Mouse (Mus musculus) midbrain, embryonic 16.5 days (tissue): ENCODE results near the gene Ireb2. TPM values are rescaled to one million over a fixed set of nuclear protein-coding genes. Genes with fewer than 3 reads are reported as not detected.

ENCODE experiments used
- ATAC-seq: fragments of 200-750 bp; cut with Nextera tagmentation; 2 replicates; pipeline ENCODE4 v1.8.0; 2017; ENCODE audit warnings: moderate TSS enrichment
- H3K27ac ChIP-seq: fragments of 300-500 bp; sonication (generic); 2 replicates; pipeline ENCODE4 v1.5.1; 2014; ENCODE audit warnings: mild to moderate bottlenecking, low read length, mixed read lengths
- H3K27me3 ChIP-seq: fragments of 300-500 bp; sonication (generic); 2 replicates; pipeline ENCODE4 v1.6.1; 2014; ENCODE audit warnings: low read depth, low read length, mixed read lengths; ENCODE audit not compliant: control insufficient read depth, insufficient read depth
- H3K36me3 ChIP-seq: fragments of 300-500 bp; sonication (generic); 2 replicates; pipeline ENCODE4 v1.6.1; 2014; ENCODE audit warnings: mild to moderate bottlenecking, low read length, moderate library complexity, mixed read lengths; ENCODE audit not compliant: control insufficient read depth, insufficient read depth
- H3K4me1 ChIP-seq: fragments of 300-500 bp; sonication (generic); 2 replicates; pipeline ENCODE4 v1.6.1; 2014; ENCODE audit warnings: mild to moderate bottlenecking, low read length, mixed read lengths; ENCODE audit not compliant: control insufficient read depth, insufficient read depth
- H3K4me2 ChIP-seq: fragments of 300-500 bp; sonication (generic); 2 replicates; pipeline ENCODE4 v1.6.1; 2014; ENCODE audit warnings: mild to moderate bottlenecking, low read length, mixed read lengths
- H3K4me3 ChIP-seq: fragments of 300-500 bp; sonication (generic); 2 replicates; pipeline ENCODE4 v1.5.1; 2014; ENCODE audit warnings: low read depth, mild to moderate bottlenecking, low read length, moderate library complexity, mixed read lengths
- H3K9ac ChIP-seq: fragments of 300-500 bp; sonication (generic); 2 replicates; pipeline ENCODE4 v1.6.1; 2014; ENCODE audit warnings: low read depth, low read length, mixed read lengths
- H3K9me3 ChIP-seq: fragments of 300-500 bp; sonication (generic); replicated peaks from 2 replicates; pipeline ENCODE4 v1.6.1; 2014; ENCODE audit warnings: mild to moderate bottlenecking, low read length, mixed read lengths; ENCODE audit not compliant: control insufficient read depth, poor library complexity, severe bottlenecking
- WGBS: fragments of 180-500 bp; shearing (Covaris S2); extraction: QIAGEN DNeasy Blood & Tissue Kit; methylation state at CpG from one replicate; pipeline ENCODE4 v1.1.7; 2014; 5-methylcytosine and 5-hydroxymethylcytosine counted together
- polyA plus RNA-seq: library from polyadenylated mRNA; unstranded; fragments of >200 nt; fragmentation: Nextera tagmentation; extraction: Ambion mirVana; gene quantifications from 2 replicates; pipeline ENCODE4 v1.2.1, GENCODE M21; 2015

Ireb2 gene
- polyA plus RNA-seq, 1 experiment from 2014 or later = 38.9 TPM

DNA sequence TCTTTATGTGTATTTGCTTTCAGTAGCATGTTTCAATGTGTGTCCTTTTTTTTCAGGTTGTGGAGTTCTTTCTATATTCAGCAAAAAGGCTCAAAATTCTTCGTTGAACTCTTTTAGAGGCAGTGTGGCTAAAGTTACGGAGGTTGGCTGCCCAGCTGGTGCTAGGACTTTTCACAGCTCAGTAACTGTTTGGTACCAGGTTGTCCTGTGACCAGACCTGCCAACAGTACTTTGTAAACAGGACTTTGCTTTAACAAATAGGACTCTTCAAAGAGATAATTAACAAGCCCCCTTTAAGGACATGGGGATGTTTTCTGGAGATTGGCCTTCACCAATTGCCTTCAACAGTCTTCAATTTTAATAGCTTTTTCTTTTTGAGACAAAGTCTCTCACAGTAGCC lies 54.6 kb downstream of the Ireb2 start:
- Histone ChIP-seq H3K36me3 (no peaks in the 10 kb centered on the region; the same call in 1 of the 2 replicates), H3K27ac (no peak overlapping the region), H3K9me3 (peaks cover 3% of the 10 kb centered on the region; the same call in 1 of the 2 replicates), H3K4me2 (no peak overlapping the region), H3K4me1 (peaks cover 8% of the 10 kb centered on the region), H3K9ac (no peak overlapping the region), H3K4me3 (no peak overlapping the region), H3K27me3 (no peaks in the 10 kb centered on the region)
- ATAC-seq = no peak
- WGBS = 68% methylated on average over 2 of the region's 2 CpGs

DNA sequence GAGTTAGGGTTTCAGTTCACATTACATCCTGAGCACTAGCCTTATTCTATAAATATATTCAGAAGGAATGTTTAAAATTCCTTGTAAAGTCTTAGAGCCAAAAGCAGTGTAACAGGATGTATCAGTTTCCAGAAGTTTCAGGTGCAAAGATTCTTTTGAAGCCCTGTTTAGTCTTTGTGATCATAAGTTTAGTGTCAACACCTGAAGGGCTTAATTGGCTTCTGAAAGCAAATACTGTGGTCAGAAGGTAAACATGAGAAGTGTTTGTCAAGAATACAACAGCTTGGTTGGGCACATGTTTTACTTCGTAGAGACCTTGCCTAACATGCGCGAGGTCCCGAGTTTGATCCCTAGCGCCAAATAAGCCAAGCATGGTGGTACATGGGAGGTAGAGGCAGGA lies 55.2 kb downstream of the Ireb2 start:
- Histone ChIP-seq H3K9me3 (peaks cover 3% of the 10 kb centered on the region; the same call in 1 of the 2 replicates), H3K4me1 (peaks cover 8% of the 10 kb centered on the region), H3K4me2 (no peak overlapping the region), H3K9ac (no peak overlapping the region), H3K4me3 (no peak overlapping the region), H3K27me3 (no peaks in the 10 kb centered on the region), H3K36me3 (no peaks in the 10 kb centered on the region; the same call in 1 of the 2 replicates), H3K27ac (no peak overlapping the region)
- ATAC-seq = no peak
- 94% methylated on average over 5 of the region's 5 CpGs for WGBS

DNA sequence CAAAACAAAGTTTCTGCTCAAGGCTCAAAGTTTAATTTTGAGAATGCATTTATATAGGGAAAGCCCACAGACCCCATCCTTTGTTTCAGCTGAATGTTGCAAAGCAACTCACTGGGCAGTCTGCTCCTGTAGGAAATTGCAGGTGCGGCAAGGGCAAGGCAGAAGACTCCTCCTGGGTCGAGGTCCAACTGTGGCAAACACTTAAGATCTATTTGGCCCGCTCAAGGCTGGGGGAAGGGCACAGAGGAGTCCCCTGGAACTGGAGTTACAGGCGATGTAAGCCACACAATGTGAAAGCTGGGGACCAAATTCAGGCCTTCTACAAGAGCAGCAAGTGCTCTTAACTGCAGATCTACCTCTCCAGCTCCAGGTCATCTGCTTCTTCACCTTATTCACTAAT lies 56.4 kb downstream of the Ireb2 start:
- H3K9ac ChIP-seq = no peak overlapping the region
- no peaks in the 10 kb centered on the region; the same call in 1 of the 2 replicates for H3K36me3 ChIP-seq
- peaks cover 8% of the 10 kb centered on the region for H3K4me1 ChIP-seq
- H3K4me2 ChIP-seq = no peak overlapping the region
- WGBS = 53% methylated on average over 4 of the region's 4 CpGs
- H3K4me3 ChIP-seq = no peak overlapping the region
- no peaks in the 10 kb centered on the region for H3K27me3 ChIP-seq
- no peak for ATAC-seq
- no peak overlapping the region for H3K27ac ChIP-seq
- H3K9me3 ChIP-seq = peaks cover 3% of the 10 kb centered on the region; the same call in 1 of the 2 replicates

DNA sequence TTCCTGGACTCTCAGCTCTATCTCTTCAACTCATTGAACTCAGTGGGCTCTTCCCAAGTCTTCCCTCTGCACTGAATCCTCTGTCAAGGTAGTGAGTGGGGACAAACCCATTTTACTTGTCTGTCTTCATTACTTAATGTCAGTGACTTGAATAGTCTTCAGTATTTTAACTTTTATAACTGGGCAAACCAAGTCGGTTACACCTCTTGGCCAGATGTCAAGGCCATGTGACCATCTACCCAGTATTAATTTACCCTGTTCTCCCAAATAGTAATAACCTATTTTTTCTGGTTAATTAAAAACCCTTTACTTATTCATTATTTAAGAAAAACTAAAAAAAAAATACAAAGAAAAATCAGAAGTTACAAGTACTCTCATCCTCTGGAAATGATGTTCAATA lies 67.2 kb downstream of the Ireb2 start:
- Histone ChIP-seq H3K27ac (no peak overlapping the region), H3K36me3 (no peaks in the 10 kb centered on the region), H3K27me3 (no peaks in the 10 kb centered on the region), H3K4me2 (no peak overlapping the region), H3K4me3 (no peak overlapping the region), H3K9ac (no peak overlapping the region), H3K9me3 (no peaks in the 10 kb centered on the region), H3K4me1 (no peaks in the 10 kb centered on the region)
- no peak for ATAC-seq
- 93% methylated on average over 1 of the region's 1 CpGs for WGBS

DNA sequence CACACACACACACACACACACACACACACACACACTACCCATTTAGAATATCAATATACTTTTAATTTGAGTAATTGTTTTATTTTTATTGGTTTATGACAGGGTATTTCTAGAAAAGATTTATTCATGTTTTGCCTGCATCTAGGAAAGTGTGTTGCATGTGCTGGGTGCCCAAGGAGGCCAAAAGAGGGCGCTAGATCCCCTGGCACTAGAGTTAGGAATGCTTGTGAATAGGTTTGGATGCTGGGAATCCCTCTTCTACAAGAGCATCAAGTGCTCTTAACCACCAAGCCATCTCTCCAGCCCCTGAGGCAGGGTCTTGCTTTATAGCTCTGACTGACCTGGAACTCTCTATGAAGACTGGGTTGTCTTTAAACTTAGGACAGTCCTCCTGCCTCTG lies 68.2 kb downstream of the Ireb2 start:
- Histone ChIP-seq H3K9ac (no peak overlapping the region), H3K4me1 (no peaks in the 10 kb centered on the region), H3K27me3 (no peaks in the 10 kb centered on the region), H3K36me3 (no peaks in the 10 kb centered on the region), H3K4me2 (no peak overlapping the region), H3K4me3 (no peak overlapping the region), H3K9me3 (no peaks in the 10 kb centered on the region), H3K27ac (no peak overlapping the region)
- no peak for ATAC-seq
- WGBS = 5% methylated on average over 1 of the region's 1 CpGs

DNA sequence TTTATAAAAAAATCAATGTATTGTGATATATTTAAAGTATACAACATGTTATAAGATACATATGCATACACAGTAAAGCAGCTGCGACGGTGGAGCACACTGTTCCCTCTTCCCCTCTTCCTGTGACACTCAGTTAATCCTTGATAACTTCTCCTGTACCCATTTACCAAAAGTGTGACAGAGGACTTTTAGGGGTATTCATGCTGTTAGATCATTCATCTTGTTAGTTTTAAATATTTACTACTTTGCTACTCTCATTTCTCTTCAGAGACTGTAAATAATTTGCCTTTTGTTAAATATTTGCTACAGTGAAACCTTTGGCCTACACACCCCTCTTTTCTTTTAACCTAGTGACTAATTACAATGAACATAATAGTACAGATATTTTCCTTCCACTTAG lies 68.8 kb downstream of the Ireb2 start:
- WGBS = 66% methylated on average over 2 of the region's 2 CpGs
- no peak overlapping the region for H3K9ac ChIP-seq

DNA sequence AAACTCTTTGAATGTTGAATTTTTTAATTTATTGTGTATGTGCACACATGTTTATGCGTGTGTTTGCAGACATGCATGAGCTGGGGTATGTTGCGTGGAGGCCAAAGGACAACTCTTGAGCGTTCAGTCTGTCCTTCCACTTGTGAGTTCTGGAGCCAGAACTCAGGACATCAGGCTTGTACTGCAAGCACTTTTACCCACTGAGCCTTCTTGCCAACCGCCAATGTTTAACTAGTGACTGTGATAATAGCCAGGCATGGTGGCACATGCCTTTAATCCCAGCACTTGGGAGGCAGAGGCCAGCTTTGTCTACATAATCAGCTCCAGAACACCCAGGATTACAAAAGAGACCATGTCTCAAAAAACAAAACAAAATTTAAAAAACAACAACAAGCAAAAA lies 78.5 kb downstream of the Ireb2 start:
- 91% methylated on average over 4 of the region's 4 CpGs for WGBS

More for the DNA sequence above, 68.8 kb downstream of the Ireb2 start:
- H3K36me3 ChIP-seq = no peaks in the 10 kb centered on the region
- no peaks in the 10 kb centered on the region for H3K4me1 ChIP-seq
- ATAC-seq = no peak
- no peak overlapping the region for H3K4me2 ChIP-seq
- no peaks in the 10 kb centered on the region for H3K27me3 ChIP-seq
- no peak overlapping the region for H3K4me3 ChIP-seq
- H3K27ac ChIP-seq = no peak overlapping the region
- no peaks in the 10 kb centered on the region for H3K9me3 ChIP-seq

DNA sequence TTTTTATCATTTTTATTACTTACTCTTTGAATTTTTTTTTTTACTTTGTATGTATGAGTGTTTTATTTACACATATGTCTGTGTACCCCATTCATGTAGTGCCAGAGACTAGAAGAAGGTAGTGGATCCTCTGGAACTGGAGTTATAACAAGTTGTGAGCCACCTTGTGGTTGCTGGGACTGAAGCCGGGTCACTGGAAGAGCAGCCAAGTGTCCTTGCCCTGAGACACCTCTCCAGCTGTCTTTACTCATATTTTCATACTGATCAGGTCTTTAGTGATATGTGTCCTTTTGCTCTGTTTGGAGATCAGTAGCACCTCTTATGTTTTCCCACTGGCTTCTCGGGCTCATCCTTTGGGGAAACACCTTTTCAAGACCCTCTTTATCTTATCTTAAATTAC lies 80.9 kb downstream of the Ireb2 start:
- Histone ChIP-seq H3K27me3 (no peaks in the 10 kb centered on the region), H3K9me3 (no peaks in the 10 kb centered on the region), H3K4me1 (no peaks in the 10 kb centered on the region), H3K4me3 (no peak overlapping the region), H3K36me3 (no peaks in the 10 kb centered on the region), H3K27ac (no peak overlapping the region), H3K4me2 (no peak overlapping the region), H3K9ac (no peak overlapping the region)
- WGBS = 86% methylated on average over 2 of the region's 2 CpGs
- ATAC-seq = no peak

More for the DNA sequence above, 78.5 kb downstream of the Ireb2 start:
- Histone ChIP-seq H3K9me3 (no peaks in the 10 kb centered on the region), H3K9ac (no peak overlapping the region), H3K36me3 (no peaks in the 10 kb centered on the region), H3K4me2 (no peak overlapping the region), H3K27ac (no peak overlapping the region), H3K4me3 (no peak overlapping the region), H3K27me3 (no peaks in the 10 kb centered on the region), H3K4me1 (no peaks in the 10 kb centered on the region)
- no peak for ATAC-seq

DNA sequence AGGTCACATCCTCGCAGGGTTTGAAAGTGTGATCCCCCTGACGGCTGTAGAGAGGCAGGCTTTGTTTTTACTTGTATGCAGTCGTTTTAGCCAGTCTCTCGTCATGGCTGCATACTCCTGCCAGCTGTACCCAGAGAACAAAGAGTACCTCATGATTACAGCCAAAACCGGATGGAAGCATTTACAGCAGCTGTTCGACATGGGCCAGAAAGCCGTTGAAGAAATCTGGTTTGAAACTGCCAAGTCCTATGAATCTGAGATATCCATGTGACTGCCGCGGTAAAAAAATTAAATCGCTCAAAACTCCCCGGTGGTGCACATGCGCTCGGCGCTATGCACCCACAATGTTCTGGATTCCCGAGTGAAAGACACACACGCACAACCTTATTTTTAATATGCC lies 82.7 kb downstream of the Ireb2 start:
- Histone ChIP-seq H3K27ac (no peak overlapping the region), H3K36me3 (no peaks in the 10 kb centered on the region), H3K9me3 (no peaks in the 10 kb centered on the region), H3K27me3 (no peaks in the 10 kb centered on the region), H3K9ac (no peak overlapping the region), H3K4me1 (peaks cover 1% of the 10 kb centered on the region; the same call in 1 of the 2 replicates), H3K4me2 (no peak overlapping the region), H3K4me3 (no peak overlapping the region)
- ATAC-seq = no peak
- 81% methylated on average over 16 of the region's 16 CpGs for WGBS
